Mouse (Mus musculus) cerebellum, postnatal 4 days (tissue): Measurements from ENCODE around the gene Ercc1.

ENCODE experiments used
- DNase-seq, 2 experiments: peaks; one replicate each; pipeline ENCODE4 v3.0.0; 2022; ENCODE audit warnings: low spot score in 2 of 2, mixed read lengths in 1 of 2

Ercc1 gene

DNA sequence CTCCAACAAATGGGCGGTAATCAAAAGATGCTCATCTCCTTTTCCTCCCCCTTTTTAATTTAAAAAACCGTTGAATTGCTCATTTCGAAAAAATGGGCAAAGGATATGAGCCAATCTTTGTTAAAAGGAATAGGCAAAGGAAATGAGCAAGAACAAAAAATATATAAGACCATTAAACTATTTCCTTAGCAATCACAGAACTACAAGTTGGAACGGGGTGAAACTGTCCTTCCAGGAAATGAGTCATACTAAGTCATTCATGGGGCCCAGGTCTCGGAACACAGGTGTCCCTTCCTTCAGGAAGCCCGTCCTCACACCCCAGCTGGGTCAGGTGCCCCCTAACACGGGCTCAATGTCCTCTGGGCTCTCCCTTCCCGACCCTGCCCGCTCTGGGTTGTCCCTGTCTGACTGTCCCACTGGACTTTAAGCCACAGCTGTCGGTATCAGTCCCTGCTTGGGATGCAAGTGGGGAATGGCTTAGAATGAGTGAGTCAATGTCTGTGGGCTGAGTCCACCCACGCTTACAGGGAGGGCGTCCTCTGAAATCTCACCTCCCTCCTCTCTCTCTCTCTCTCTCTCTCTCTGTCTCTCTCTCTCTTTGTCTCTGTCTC lies at the start of gene Ercc1:
Ercc1 (plus strand) TSS at position 542 of the 611 bp plus-strand sequence.
- no peak for DNase-seq

DNA sequence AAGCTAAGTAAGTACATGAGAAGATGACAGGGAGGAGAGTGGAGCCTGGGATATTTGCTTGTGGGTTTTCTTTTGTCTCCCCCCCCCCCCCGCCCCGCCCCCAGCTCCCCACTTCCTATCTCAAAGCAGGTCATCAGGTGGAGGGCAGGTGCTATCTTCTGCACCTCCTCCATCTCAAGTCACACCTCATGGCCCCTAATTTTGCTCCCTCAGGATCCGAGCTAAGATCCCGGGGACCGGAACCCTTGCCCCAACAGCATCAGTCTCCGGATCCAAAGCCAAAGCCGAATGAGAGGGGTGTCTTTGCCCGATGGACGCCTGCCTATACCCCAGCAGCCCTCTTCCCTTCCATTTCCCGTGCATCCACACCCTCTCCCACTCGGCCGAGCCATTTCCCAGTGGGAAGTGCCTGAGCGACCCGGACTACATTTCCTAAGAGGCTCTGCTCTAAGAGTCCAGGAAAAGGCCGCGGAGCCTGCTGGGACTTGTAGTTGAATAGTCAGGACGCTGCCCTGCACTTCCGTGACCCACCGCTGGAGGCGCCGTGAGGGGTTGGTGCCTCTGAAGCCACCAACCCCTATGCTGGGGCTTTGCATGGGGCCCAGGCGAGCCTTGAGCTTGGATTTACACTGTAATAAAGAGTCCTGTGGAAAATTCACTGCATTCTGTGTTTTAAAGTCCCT lies 48.9 kb upstream of the Ercc1 start:
- peak; percentile 98 to 99 for DNase-seq

DNA sequence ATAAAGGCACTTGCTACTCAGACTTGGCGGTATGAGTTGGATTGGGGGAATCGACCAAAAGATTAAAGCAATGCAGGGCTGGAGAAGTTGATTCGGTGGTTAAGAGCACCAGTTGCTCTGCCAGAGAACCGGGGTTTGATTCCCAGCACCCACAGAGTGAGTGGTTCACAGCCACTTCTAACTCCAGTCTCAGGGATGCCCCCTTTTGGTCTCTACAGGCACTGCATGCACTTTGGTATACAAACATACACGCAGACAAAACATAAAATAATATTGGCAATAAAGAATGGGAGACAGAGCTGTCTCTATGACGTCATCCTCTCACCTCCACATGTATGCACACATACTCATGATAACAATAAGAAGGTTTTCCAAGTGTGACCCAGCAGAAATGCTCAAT lies 47.5 kb upstream of the Ercc1 start:
- no peak for DNase-seq

GRCm38 (mm10) chr7:19297794-19298193 lies 46.8 kb upstream of the Ercc1 start:
- DNase-seq = no peak

DNA sequence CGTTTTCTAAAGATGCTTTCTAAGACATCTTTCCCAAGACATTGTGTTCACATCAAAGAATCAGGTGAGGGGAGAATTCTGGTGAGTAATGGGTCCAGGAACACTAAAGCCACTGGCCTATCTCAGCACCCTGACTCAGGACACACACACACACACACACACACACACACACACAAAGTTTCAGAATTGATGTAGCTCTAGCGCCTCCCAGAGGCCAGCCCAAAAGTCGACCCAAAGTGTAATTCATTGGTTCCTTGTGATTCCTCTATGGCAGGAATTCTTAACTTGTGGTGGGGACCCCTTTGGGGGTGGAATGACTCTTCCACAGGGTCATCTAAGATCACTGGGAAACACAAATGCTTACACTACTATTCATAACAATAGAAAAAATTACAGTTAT lies 45.4 kb upstream of the Ercc1 start:
- peak in 1 of 2 experiments; percentile 51 for DNase-seq

DNA sequence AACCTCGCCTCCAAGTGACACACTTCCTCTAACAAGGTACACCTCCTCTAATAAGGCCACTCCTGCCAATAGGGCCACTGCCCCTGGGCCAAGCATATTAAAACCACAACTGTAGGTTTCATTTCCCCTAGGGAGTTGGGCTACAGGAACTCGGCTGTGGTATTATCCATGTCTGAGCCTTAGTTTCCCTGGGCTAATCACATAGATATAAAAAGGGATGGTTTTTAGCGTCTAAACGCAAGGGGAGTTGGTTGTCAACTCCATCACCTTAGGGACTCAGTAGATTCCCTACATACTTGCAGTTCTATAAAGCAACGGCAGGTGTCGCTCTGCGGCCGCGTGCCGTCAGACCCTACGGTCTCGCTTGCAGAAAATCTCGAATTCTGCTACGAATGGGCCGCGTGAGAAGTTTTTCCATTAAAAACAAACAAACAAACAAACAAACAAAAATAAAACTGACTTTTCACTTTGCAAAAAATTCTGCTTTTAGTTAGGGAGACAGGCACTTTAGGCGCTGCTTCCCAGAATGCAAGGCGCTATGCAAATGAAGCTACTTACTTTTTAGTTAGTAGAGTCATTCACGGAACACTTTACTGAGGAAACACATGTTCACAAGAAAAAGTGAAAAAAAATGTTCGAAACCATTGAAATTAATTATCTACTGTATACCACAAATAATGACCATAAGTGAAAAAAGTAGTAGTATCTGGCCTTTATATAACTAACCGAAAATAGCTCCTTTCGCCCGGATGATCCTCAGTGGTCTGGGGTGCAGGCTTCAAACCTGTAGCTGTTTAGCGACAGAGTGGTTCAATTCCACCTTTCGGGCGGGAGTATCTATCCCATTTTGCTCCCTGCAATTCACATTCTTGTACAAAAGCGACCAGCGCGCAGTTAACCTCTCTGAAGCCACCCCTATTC lies 43.8 kb upstream of the Ercc1 start:
- DNase-seq = peak in 1 of 2 experiments; percentile 88

- no peak for DNase-seq
These were observed 42.9 kb upstream of the Ercc1 start for GRCm38 (mm10) chr7:19301461-19302263.

DNA sequence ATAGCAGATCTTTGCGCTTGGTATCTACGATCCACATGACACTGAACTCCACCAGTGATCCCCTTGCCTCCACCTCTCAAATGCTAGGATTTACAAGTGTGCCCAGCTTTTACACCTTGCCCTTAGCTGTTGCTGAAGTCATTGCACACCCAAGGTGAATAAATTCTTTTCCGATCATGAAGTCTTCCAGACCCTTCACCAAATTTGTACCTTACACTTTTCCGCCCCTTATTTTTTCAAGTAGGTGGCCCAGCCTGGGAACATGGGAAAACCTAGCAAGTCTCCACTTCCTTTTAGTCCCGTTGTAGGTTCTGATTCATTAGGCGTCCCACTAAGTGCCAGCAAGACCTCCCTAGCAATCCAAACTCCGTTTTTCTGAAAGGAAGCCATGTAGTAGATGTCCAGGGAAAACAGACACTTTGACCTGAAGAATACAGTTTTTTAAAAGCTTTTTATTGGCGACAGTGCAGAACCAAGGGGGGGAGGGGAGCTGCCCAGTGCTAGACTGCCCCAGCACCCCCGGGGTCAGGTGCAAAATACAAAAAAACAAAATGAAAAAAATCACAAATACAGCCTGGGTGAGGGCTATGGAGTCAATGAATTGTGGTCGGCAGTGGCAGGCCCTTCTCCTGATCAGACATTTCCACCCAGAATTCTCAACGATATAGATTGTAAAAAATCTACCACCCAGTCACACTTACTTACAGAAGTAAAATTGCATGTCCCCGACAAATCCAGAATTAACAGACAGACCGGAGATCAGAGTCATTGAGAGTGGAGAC lies 42.1 kb upstream of the Ercc1 start:
- DNase-seq = no peak

DNA sequence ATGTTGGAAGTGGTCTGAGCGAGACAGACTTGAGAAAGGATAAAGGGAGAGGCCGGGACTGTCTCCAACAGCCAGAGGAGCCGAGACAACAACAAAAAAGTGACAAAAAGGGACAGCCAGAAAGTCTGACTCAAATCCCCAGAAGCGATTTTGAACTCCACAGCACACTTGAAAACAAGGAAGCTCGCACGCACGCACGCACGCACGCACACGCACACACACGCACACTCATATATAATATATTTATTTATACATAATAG lies 41.6 kb upstream of the Ercc1 start:
- DNase-seq = no peak

GRCm38 (mm10) chr7:19303770-19304169 lies 40.8 kb upstream of the Ercc1 start:
- peak in 1 of 2 experiments; percentile 81 for DNase-seq

- no peak for DNase-seq
These were observed 39.8 kb upstream of the Ercc1 start for GRCm38 (mm10) chr7:19304501-19305412.

DNA sequence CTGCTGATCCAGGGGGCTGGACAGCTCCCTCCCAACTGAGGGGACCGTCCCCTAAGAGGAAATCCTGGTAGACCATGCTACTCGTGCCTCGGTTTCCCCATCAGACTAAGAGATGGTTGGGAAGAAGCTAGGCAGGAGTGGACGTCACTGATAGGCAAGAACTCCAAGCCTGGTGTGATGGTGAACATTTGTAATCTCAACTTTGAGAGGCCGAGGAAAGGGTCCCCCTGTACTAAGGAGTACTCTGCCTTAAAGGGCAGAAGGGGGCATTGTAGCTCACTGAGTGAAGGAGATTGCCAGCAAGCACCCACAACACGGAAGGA lies 39.2 kb upstream of the Ercc1 start:
- no peak for DNase-seq

DNA sequence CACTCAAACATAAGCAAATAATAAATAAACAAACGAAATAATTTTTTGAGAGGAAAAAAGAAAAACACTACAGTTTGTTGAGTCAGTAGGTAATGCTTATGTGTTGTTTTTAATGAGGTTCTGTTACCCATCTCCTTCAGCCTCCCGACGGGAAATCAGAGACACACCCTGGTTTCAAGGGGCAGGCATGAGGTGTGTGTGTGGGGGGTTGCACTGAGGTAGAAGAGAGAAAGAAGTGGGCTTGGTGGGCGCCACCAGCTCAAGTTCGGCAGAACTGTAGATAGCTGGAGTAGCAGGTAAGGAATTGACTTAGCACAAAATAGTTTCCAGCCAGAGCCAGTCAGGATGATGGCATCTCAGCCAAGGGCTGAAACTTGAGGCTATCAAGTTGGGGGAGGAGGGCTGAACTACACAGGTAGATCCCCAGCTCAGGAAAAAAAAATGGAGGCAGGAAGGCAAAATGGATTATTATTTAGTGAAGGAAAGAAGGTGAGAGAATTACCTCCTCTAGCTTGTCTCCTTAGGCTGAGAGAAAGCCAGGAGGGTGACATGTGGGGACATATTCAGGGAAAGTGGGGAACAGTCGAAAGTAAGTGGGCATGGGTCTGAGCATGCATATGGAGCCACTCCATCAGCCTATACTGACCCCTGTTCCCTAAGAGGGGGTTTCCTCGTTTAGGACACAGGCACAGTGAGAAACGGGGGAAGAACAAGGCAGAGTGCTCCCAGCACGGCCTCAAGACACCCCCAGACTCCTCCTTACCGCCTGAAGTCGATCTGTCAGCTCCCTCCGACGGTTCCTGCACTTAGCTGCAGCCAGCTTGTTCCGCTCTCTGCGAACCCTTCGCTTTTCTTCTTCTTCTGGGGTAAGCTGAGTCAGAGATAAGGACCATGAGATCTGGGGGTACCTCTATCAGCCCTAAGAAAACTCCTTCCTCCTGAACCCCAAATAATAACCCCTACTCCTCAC lies 38.5 kb upstream of the Ercc1 start:
- no peak for DNase-seq

DNA sequence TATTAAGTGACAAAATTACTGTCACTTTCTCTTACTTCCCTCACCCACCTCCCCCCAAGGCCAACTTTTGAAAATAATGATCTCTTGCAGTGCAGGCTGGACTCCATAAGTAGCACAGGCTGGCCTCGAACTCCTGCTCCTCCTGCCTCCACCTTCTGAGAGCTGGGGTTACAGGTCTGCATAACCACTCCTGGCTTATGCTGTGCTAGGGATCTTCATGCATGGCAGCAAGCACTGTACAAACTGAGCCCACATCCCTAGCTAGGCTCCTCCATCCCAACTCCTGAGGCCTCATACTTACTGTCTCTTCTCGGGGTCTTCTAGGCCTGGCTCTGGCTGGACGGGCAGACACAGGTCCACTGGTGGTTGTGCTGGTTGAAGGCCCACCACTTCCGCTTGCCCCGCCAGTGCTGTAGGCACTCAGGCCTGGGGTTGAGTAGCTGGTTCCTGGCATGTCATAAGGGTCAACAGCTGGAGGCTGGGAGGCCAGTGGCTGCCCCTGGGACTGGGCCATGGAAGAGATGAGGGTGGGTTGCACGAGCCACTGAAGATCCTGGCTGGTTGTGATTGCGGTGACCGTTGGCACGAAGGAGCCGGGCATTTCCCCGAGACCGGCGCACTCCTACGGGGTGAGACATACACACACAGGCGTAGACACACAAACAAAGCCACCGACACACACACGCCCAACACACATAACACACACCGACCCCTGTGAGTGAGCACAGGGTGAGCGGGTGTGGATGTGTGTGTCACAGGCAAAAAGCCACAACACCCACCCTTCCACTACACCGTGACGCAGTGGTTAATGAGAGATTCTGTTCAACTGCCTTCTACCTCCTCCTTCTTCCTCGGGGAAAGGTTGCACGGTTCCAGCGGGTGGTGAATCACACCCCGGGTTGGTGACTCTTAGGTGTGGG lies 37.5 kb upstream of the Ercc1 start:
- DNase-seq = no peak

- peak in 1 of 2 experiments; percentile 64 for DNase-seq
These were observed 36.7 kb upstream of the Ercc1 start for GRCm38 (mm10) chr7:19307739-19308453.

DNA sequence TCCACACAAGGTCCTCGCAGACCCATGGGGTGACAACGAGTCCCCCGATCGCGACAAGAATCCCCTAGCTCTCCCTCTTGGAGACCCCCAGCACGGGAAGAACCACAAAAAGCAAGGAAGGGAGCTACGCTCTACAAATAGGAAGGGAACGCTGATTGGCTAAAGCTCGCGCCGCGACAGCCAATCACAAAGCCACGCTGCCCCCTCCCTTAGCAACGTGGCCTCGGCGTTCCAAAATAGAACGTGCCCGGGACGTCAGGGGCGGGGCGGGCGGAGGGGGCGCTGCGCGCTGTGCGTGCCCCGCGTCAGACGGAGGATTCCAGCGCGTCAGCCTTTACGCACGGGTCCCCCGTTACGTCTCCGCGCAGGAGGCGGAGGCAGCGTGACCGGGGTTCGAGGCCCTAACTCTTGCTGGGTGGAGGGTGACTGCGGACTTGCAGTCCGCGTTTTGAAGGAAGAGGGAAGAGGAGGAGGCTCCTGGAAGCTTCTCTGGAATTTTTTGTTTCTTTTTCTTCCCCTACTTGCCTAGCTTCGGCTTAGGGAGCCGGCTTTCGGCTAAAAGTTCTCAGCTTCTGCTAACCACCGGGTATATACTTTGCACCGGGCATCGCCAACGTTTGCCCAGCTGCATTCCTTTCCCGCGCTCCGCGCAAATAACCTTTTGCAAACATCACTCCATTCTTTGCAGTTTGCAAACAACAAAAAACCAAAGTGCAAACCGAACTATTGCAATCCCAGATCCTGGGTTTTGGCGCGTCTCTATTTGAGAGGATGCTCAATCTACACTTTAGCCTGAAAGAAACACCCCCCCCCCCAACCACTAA lies 35.9 kb upstream of the Ercc1 start:
- peak; percentile 93 to 96 for DNase-seq
